Mouse (Mus musculus) neural tube, embryonic 15.5 days (tissue): ENCODE measurements around the gene Coa3. TPM values are rescaled to one million over a fixed set of nuclear protein-coding genes. Genes with fewer than 3 reads are reported as not detected.

Experiments
- ATAC-seq: fragments of 200-750 bp; cut with Nextera tagmentation; 2 replicates; pipeline ENCODE4 v1.8.0; 2017; ENCODE audit warnings: mild to moderate bottlenecking, moderate TSS enrichment, moderate library complexity; ENCODE audit not compliant: low FRiP score
- H3K27ac ChIP-seq: fragments of 300-500 bp; sonication (generic); replicated peaks from 2 replicates; pipeline ENCODE4 v1.5.1; 2015; ENCODE audit warnings: mild to moderate bottlenecking, inconsistent platforms
- H3K27me3 ChIP-seq: fragments of 300-500 bp; sonication (generic); replicated peaks from 2 replicates; pipeline ENCODE4 v1.6.1; 2015; ENCODE audit warnings: inconsistent platforms
- H3K36me3 ChIP-seq: fragments of 300-500 bp; sonication (generic); 2 replicates; pipeline ENCODE4 v1.6.1; 2015; ENCODE audit warnings: inconsistent platforms
- H3K4me1 ChIP-seq: fragments of 300-500 bp; sonication (generic); 2 replicates; pipeline ENCODE4 v1.6.1; 2015; ENCODE audit warnings: inconsistent platforms
- H3K4me2 ChIP-seq: fragments of 300-500 bp; sonication (generic); 2 replicates; pipeline ENCODE4 v1.6.1; 2015; ENCODE audit warnings: inconsistent platforms, mild to moderate bottlenecking, moderate library complexity
- H3K4me3 ChIP-seq: fragments of 300-500 bp; sonication (generic); replicated peaks from 2 replicates; pipeline ENCODE4 v1.5.1; 2015; ENCODE audit warnings: mild to moderate bottlenecking, inconsistent platforms
- H3K9ac ChIP-seq: fragments of 300-500 bp; sonication (generic); replicated peaks from 2 replicates; pipeline ENCODE4 v1.6.1; 2015; ENCODE audit warnings: mild to moderate bottlenecking, inconsistent platforms
- H3K9me3 ChIP-seq: fragments of 300-500 bp; sonication (generic); replicated peaks from 2 replicates; pipeline ENCODE4 v1.6.1; 2016; ENCODE audit warnings: inconsistent platforms
- WGBS: fragments of 180-500 bp; shearing (Covaris S2); methylation state at CpG from one replicate; pipeline ENCODE4 v1.1.7; 2015; ENCODE audit warnings: mixed read lengths; 5-methylcytosine and 5-hydroxymethylcytosine counted together
- polyA plus RNA-seq: library from polyadenylated mRNA; unstranded; fragments of >200 nt; fragmentation: Nextera tagmentation; extraction: Ambion mirVana; gene quantifications from 2 replicates; pipeline ENCODE4 v1.2.1, GENCODE M21; 2015

The Coa3 gene
- polyA plus RNA-seq, 1 experiment from 2014 or later, result 237 TPM

DNA sequence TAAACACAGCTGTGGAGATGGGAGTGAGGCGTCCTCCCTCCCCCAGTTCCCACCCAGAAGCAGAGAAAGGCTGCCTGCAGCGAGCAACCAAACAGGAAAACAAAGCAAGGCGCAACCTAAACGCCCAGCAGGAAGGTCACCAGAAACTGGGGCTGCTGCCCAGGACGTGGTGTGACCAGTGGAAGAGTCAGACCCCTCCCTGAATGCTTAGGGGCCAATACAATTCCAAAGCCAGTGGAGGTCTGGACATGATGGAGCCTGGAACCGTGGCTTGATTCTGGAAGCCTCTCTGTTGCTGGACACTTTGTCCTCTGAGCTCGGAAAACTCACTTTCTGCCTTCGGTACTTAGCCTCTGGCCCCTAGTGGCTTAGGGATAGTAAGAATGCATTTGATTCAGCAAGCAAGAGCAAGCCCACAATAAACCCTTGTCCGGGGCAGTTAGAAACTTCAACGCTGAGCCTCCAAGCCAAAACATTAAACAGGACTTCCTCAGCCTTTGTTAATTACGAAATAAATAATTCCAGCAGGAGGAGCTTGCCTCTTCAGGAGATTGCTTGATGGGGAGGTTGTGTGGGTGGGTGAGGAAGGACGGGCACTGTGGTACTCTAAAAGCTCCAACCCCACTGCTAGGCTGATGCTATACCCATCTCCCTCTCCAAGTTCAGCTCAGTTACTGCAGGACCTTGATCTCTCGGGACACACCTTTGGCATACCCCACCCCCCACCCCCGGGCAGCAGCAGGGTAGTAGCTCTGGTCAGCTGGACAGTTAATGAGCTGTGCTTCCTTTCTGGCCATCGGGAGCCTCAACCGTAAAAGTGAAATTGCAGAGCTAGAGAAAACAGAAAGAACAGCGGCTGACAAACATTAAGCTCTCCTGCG is 47.7 kb downstream of the Coa3 start:
- no peak for ATAC-seq
- Histone ChIP-seq H3K4me3 (no peak overlapping the region), H3K4me1 (peaks cover 29% of the 10 kb centered on the region), H3K9me3 (no peaks in the 10 kb centered on the region), H3K36me3 (no peaks in the 10 kb centered on the region), H3K27me3 (no peaks in the 10 kb centered on the region; the same call in 1 of the 2 replicates), H3K4me2 (peak overlapping the region; percentile 20), H3K9ac (no peak overlapping the region), H3K27ac (peak overlapping the region; percentile 76)
- 9% methylated on average over 18 of the region's 18 CpGs for WGBS

GRCm38 (mm10) chr11:101230526-101230925 is 48.4 kb downstream of the Coa3 start:
- H3K36me3 ChIP-seq, result no peaks in the 10 kb centered on the region
- no peaks in the 10 kb centered on the region; the same call in 1 of the 2 replicates for H3K27me3 ChIP-seq
- H3K9ac ChIP-seq, result no peak overlapping the region
- H3K4me1 ChIP-seq, result peaks cover 32% of the 10 kb centered on the region
- ATAC-seq, result no peak
- WGBS, result 20% methylated on average over 5 of the region's 5 CpGs
- H3K4me3 ChIP-seq, result no peak overlapping the region
- no peaks in the 10 kb centered on the region for H3K9me3 ChIP-seq
- peak overlapping the region; percentile 76 for H3K27ac ChIP-seq
- H3K4me2 ChIP-seq, result peak overlapping the region; percentile 20

DNA sequence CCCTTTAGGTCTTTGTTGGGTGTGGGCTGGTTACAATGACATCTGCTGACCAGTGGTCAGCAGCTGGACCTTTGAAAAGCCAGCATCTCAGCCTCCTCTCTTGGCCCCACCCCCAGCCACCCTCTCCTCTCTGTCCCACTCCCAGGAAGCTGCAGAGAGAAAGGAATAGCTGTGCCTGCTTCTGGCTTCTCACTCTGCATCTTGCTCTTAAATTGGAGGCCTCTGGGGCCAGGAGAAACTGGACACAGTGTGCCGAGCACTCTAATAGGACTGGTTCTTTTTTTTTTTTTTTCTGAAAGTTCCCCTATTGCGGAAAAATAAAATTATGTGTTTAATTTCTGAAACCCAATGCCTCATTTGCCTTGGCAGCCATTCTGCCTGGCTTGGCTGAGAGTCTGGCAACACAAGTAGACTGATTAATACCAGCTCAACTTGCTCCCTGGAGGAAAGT is 48.8 kb downstream of the Coa3 start:
- Histone ChIP-seq H3K4me2 (no peak overlapping the region), H3K9ac (no peak overlapping the region), H3K27ac (peak overlapping the region; percentile 76), H3K9me3 (no peaks in the 10 kb centered on the region), H3K27me3 (no peaks in the 10 kb centered on the region; the same call in 1 of the 2 replicates), H3K4me3 (no peak overlapping the region), H3K4me1 (peaks cover 36% of the 10 kb centered on the region), H3K36me3 (no peaks in the 10 kb centered on the region)
- ATAC-seq, result no peak
- WGBS, result 33% methylated on average over 2 of the region's 2 CpGs

- Histone ChIP-seq H3K9me3 (no peaks in the 10 kb centered on the region), H3K36me3 (no peaks in the 10 kb centered on the region), H3K4me1 (peaks cover 38% of the 10 kb centered on the region), H3K4me2 (no peak overlapping the region), H3K9ac (no peak overlapping the region), H3K27ac (peak overlapping the region; percentile 76), H3K4me3 (no peak overlapping the region), H3K27me3 (no peaks in the 10 kb centered on the region; the same call in 1 of the 2 replicates)
- no peak for ATAC-seq
- 33% methylated on average over 8 of the region's 8 CpGs for WGBS
These were observed 49.5 kb downstream of the Coa3 start for GRCm38 (mm10) chr11:101229361-101229900.

Other genes starting within 250 kb of the Coa3 start
- 11.7 and 12.4 TPM in 2 replicates for gene Naglu, start 209.1 kb downstream of the Coa3 start, polyA plus RNA-seq
- gene Hsd17b1, start 200.7 kb downstream of the Coa3 start, polyA plus RNA-seq, result 0.22 and 0.29 TPM in 2 replicates
- 37.5 and 39.6 TPM in 2 replicates for gene Coasy, start 196.5 kb downstream of the Coa3 start, polyA plus RNA-seq
- 94.2 and 96.6 TPM in 2 replicates for gene Mlx, start 191.8 kb downstream of the Coa3 start, polyA plus RNA-seq
- gene Psmc3ip, start 183.7 kb downstream of the Coa3 start, polyA plus RNA-seq, result 17.7 and 22.4 TPM in 2 replicates
- gene Retreg3, start 159.2 kb downstream of the Coa3 start, polyA plus RNA-seq, result 23.5 and 26.0 TPM in 2 replicates
- 68.4 and 73.7 TPM in 2 replicates for gene Tubg1, start 159.2 kb downstream of the Coa3 start, polyA plus RNA-seq
- gene Tubg2, start 123.2 kb downstream of the Coa3 start, polyA plus RNA-seq, result 49.9 and 60.7 TPM in 2 replicates
- 11.2 and 12.3 TPM in 2 replicates for gene Cntnap1, start 108.6 kb downstream of the Coa3 start, polyA plus RNA-seq
- gene Plekhh3, start 107.8 kb downstream of the Coa3 start, polyA plus RNA-seq, result 9.2 and 9.5 TPM in 2 replicates
- 0.51 and 0.70 TPM in 2 replicates for gene Ccr10, start 103.7 kb downstream of the Coa3 start, polyA plus RNA-seq
- 25.4 and 26.1 TPM in 2 replicates for gene Ezh1, start 52.7 kb downstream of the Coa3 start, polyA plus RNA-seq
- 105 and 107 TPM in 2 replicates for gene Ramp2, start 33.1 kb downstream of the Coa3 start, polyA plus RNA-seq
- gene Vps25, start 25.4 kb downstream of the Coa3 start, polyA plus RNA-seq, result 123 and 128 TPM in 2 replicates
- gene Wnk4, start 18.5 kb downstream of the Coa3 start, polyA plus RNA-seq, result 5.1 and 7.0 TPM in 2 replicates
- gene Cntd1, start 102 bp downstream of the Coa3 start, polyA plus RNA-seq, result 0.77 and 0.80 TPM in 2 replicates
- gene Becn1, start 23.2 kb upstream of the Coa3 start, polyA plus RNA-seq, result 172 and 175 TPM in 2 replicates
- 108 and 123 TPM in 2 replicates for gene Psme3, start 37.1 kb upstream of the Coa3 start, polyA plus RNA-seq
- 1.5 and 1.7 TPM in 2 replicates for gene Aoc2, start 45.9 kb upstream of the Coa3 start, polyA plus RNA-seq
- 0.20 and 0.38 TPM in 2 replicates for gene Aoc3, start 51.5 kb upstream of the Coa3 start, polyA plus RNA-seq
- not detected in 2 replicates for gene G6pc, start 88.4 kb upstream of the Coa3 start, polyA plus RNA-seq
- gene Aarsd1, start 138.5 kb upstream of the Coa3 start, polyA plus RNA-seq, result 88.1 and 94.0 TPM in 2 replicates
- 7.7 and 10.6 TPM in 2 replicates for gene Gm27029, start 145.7 kb upstream of the Coa3 start, polyA plus RNA-seq
- gene Rundc1, start 146.0 kb upstream of the Coa3 start, polyA plus RNA-seq, result 28.7 and 29.0 TPM in 2 replicates
- 4.3 and 4.5 TPM in 2 replicates for gene Ptges3l, start 146.2 kb upstream of the Coa3 start, polyA plus RNA-seq
- gene Rpl27, start 163.2 kb upstream of the Coa3 start, polyA plus RNA-seq, result 245 and 254 TPM in 2 replicates
- 3.9 and 17.0 TPM in 2 replicates for gene Ifi35, start 169.3 kb upstream of the Coa3 start, polyA plus RNA-seq
- 63.6 and 71.7 TPM in 2 replicates for gene Rnd2, start 185.9 kb upstream of the Coa3 start, polyA plus RNA-seq
- gene Vat1, start 187.1 kb upstream of the Coa3 start, polyA plus RNA-seq, result 95.4 and 105 TPM in 2 replicates